Mouse (Mus musculus) lung, postnatal 0 days (tissue): ENCODE data around the gene a.

Experiments
- CTCF ChIP-seq: IDR thresholded peaks from 2 replicates; pipeline ENCODE4 v1.5.1; 2016; ENCODE audit warnings: antibody characterized with exemption, mild to moderate bottlenecking
- EP300 ChIP-seq: IDR thresholded peaks from 2 replicates; pipeline ENCODE4 v1.6.1; 2016; ENCODE audit warnings: antibody characterized with exemption, mild to moderate bottlenecking, control low read depth

DNA sequence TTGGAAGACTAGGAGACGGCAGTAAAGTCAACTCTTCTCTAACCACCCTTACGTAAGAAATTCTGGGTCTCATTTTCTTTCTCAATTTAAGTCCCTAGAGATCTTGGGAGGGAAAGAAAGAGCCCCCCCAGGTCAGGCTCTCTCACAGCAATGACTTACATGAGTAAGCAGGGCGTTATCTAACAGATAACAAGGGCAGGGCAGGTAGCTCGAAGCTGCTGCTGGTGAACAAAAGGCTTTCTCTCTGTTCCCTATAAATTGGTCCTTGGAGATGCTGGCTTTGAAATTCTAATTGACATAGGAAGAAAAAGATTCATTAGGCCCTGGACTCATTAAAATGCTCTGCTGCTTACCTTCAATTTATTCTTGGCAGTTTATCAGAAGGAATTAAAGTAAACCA lies 41.3 kb downstream of the a start:
- no peak for TF ChIP-seq CTCF
- no peak for TF ChIP-seq EP300
